Mouse (Mus musculus): ENCODE data around the gene Rab44.

DNA sequence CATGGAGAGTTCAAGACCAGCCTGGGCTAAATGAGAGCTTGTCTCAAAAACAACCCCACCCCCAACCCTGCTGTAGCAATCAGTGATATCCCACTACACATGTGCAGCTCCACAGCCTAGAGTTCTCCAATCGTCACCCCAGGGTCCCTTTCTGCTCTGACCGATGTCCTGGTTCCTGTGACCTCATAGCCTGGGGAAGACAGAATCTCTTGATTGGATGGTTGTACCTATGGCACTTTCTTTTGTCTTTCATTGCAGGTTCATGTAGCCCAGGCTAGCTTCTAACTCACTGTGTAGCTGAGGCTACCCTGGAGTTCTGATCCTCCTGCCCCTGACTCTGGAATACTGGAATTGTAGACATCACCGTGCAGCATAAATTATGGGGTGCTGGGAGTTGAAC is 12.6 kb downstream of the Rab44 start:
- TF ChIP-seq CTCF (IDR thresholded peaks at IDR 0.05; ENCODE audit: low read depth) (no peak), EP300 (IDR thresholded peaks at IDR 0.05; ENCODE audit: low read depth) (no peak)
